Mouse (Mus musculus): Measurements from ENCODE around the gene Celsr2.

The Celsr2 gene

GRCm38 (mm10) chr3:108381945-108382875 is 33.1 kb downstream of the Celsr2 start:
- no peak for DNase-seq (ENCODE audit: extremely low read depth, low read depth)

GRCm38 (mm10) chr3:108380695-108381094 is 34.7 kb downstream of the Celsr2 start:
- no peak for DNase-seq (ENCODE audit: extremely low read depth, low read depth)

- DNase-seq (ENCODE audit: extremely low read depth, low read depth): no peak
These were observed 36.3 kb downstream of the Celsr2 start for GRCm38 (mm10) chr3:108378875-108379663.

GRCm38 (mm10) chr3:108372691-108373090 is 42.7 kb downstream of the Celsr2 start:
- DNase-seq (ENCODE audit: extremely low read depth, low read depth): no peak

GRCm38 (mm10) chr3:108372274-108372673 is 43.1 kb downstream of the Celsr2 start:
- DNase-seq (ENCODE audit: extremely low read depth, low read depth): no peak

GRCm38 (mm10) chr3:108368721-108369120 is 46.6 kb downstream of the Celsr2 start:
- DNase-seq (ENCODE audit: extremely low read depth, low read depth): no peak

GRCm38 (mm10) chr3:108367828-108368227 is 47.5 kb downstream of the Celsr2 start:
- no peak for DNase-seq (ENCODE audit: extremely low read depth, low read depth)

- DNase-seq (ENCODE audit: extremely low read depth, low read depth): no peak
These were observed 48.2 kb downstream of the Celsr2 start for GRCm38 (mm10) chr3:108367173-108367572.

- DNase-seq (ENCODE audit: extremely low read depth, low read depth): no peak
These were observed 50.9 kb downstream of the Celsr2 start, which contains the start of gene Mybphl for GRCm38 (mm10) chr3:108364270-108364995. TSS of gene Mybphl (plus strand) at chr3:108364911.

- DNase-seq (ENCODE audit: extremely low read depth, low read depth): no peak
These were observed 51.7 kb downstream of the Celsr2 start for GRCm38 (mm10) chr3:108363626-108364025.

GRCm38 (mm10) chr3:108360894-108361293 is 54.5 kb downstream of the Celsr2 start:
- DNase-seq (ENCODE audit: extremely low read depth, low read depth): no peak

- no peak for DNase-seq (ENCODE audit: extremely low read depth, low read depth)
These were observed 56.9 kb downstream of the Celsr2 start for GRCm38 (mm10) chr3:108358445-108358844.

- no peak for DNase-seq (ENCODE audit: extremely low read depth, low read depth)
These were observed 58.3 kb downstream of the Celsr2 start for GRCm38 (mm10) chr3:108357051-108357450.

GRCm38 (mm10) chr3:108355245-108355644 is 60.1 kb downstream of the Celsr2 start:
- DNase-seq (ENCODE audit: extremely low read depth, low read depth): no peak

GRCm38 (mm10) chr3:108348376-108348775 is 67.0 kb downstream of the Celsr2 start:
- no peak for DNase-seq (ENCODE audit: extremely low read depth, low read depth)

- no peak for DNase-seq (ENCODE audit: extremely low read depth, low read depth)
These were observed 69.5 kb downstream of the Celsr2 start for GRCm38 (mm10) chr3:108345855-108346254.

GRCm38 (mm10) chr3:108342185-108342584 is 73.2 kb downstream of the Celsr2 start:
- DNase-seq (ENCODE audit: extremely low read depth, low read depth): no peak

- no peak for DNase-seq (ENCODE audit: extremely low read depth, low read depth)
These were observed 74.3 kb downstream of the Celsr2 start for GRCm38 (mm10) chr3:108341040-108341439.
